Mouse (Mus musculus): ENCODE data around the gene Rftn1. TPM values are rescaled to one million over a fixed set of nuclear protein-coding genes. Genes with fewer than 3 reads are reported as not detected.
"Not testable (repeated sequence)": the region's sequence is repeated elsewhere in the genome, so short reads cannot be mapped to it uniquely, and the experiment has no call there.

Rftn1 gene
- total RNA-seq, 2 experiments from 2014 or later, result 0.19 to 4.3 TPM

- ATAC-seq (replicated peaks; ENCODE audit: low FRiP score, poor library complexity, severe bottlenecking), result no peak
These were observed 47.9 kb downstream of the Rftn1 start for GRCm38 (mm10) chr17:50142553-50142952.

- no peak for ATAC-seq (replicated peaks; ENCODE audit: low FRiP score, poor library complexity, severe bottlenecking)
These were observed 48.3 kb downstream of the Rftn1 start for GRCm38 (mm10) chr17:50142151-50142550.

- no peak for ATAC-seq (replicated peaks; ENCODE audit: low FRiP score, poor library complexity, severe bottlenecking)
These were observed 54.4 kb downstream of the Rftn1 start for GRCm38 (mm10) chr17:50136060-50136459.

- ATAC-seq (replicated peaks; ENCODE audit: low FRiP score, poor library complexity, severe bottlenecking), result no peak
These were observed 55.0 kb downstream of the Rftn1 start for GRCm38 (mm10) chr17:50135466-50135865.

DNA sequence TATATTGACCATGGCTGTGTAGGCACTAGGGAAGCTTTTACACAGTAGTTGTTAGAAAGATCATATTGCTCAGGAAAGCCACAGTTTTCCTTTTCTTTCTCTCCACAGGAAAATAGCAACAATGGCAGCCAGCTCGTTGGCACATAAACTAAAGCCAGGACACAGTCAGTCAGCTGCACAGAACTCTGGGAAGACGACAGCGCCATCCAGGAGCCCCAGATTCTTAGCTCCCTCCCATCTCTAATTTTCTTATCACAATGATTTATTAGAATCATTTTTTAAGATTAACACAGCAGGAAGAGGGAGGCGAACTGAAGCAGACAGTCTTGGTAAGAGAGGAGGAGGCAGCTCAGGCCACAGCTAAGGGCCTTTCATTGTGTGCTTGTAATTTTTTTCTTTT, 58.8 kb downstream of the Rftn1 start:
- ATAC-seq (replicated peaks; ENCODE audit: low FRiP score, poor library complexity, severe bottlenecking), result no peak

DNA sequence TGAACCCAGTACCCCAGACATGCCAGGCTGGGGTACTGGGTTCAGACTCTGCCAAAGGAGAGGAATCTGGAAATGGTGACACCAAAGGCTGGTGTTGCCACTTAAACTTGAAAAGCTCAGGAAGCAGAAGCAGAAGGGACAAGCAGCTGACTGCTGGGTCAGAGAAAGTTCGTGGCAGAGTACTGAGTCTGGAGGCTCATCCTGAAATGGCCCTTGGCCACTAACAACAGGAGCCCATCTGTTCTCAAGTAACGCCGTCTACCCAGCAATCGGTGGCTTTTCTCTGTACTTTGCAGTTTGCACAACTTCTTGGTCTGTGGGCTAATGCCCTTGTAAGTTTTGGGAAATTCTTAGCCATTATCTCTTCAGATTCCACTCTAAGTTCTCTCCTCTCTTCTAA, 60.1 kb downstream of the Rftn1 start:
- ATAC-seq (replicated peaks; ENCODE audit: low FRiP score, poor library complexity, severe bottlenecking), result no peak

GRCm38 (mm10) chr17:50128392-50128791, 62.1 kb downstream of the Rftn1 start:
- no peak for ATAC-seq (replicated peaks; ENCODE audit: low FRiP score, poor library complexity, severe bottlenecking)

GRCm38 (mm10) chr17:50127045-50127813, 63.2 kb downstream of the Rftn1 start:
- ATAC-seq (replicated peaks; ENCODE audit: low FRiP score, poor library complexity, severe bottlenecking), result no peak

DNA sequence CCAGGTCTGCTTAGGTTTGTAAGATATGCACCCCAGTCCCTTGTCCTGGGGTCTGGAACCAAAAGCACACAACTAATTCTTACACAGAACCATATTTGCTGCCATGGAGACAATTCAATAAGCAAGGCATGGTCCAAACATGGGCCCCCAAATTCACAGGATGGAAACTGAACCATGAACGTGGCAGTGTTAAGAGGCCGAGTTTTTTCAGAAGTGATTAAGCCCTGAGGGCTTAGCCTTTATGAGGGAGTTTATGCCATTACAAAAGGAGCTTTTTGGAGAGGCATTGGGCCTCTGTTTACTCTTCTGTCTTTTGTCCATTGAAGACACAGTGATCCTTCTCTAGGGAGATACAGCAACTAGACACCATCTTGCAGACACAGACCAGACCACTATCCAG, 63.9 kb downstream of the Rftn1 start:
- ATAC-seq (replicated peaks; ENCODE audit: low FRiP score, poor library complexity, severe bottlenecking), result no peak

GRCm38 (mm10) chr17:50125900-50126299, 64.6 kb downstream of the Rftn1 start:
- ATAC-seq (replicated peaks; ENCODE audit: low FRiP score, poor library complexity, severe bottlenecking), result no peak

- no peak for ATAC-seq (replicated peaks; ENCODE audit: low FRiP score, poor library complexity, severe bottlenecking)
These were observed 65.2 kb downstream of the Rftn1 start for GRCm38 (mm10) chr17:50125245-50125798.

DNA sequence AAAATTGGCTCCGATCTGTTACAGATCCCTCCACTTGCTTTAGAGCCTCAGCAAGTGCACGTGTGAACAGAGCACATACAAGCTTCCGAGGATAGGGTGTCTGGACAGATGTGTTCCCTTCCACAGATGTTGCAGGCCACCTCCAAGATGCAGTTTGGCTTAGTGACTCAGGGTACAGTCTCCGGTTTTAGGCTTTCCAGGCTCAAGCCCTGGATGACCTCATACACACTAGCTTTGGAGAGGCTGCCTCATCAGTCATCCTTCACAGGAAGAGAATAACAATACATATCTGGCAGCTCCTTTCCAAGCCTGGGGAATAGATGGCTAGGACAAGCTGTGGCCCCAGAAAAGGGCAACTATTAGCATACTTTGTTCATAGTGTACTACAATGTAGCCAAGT, 65.8 kb downstream of the Rftn1 start:
- no peak for ATAC-seq (replicated peaks; ENCODE audit: low FRiP score, poor library complexity, severe bottlenecking)

- no peak for ATAC-seq (replicated peaks; ENCODE audit: low FRiP score, poor library complexity, severe bottlenecking)
These were observed 67.9 kb downstream of the Rftn1 start for GRCm38 (mm10) chr17:50122555-50122954.

GRCm38 (mm10) chr17:50120098-50120497, 70.4 kb downstream of the Rftn1 start:
- no peak for ATAC-seq (replicated peaks; ENCODE audit: low FRiP score, poor library complexity, severe bottlenecking)

- ATAC-seq (replicated peaks; ENCODE audit: low FRiP score, poor library complexity, severe bottlenecking), result peak; percentile 34
These were observed 73.0 kb downstream of the Rftn1 start for GRCm38 (mm10) chr17:50117461-50117860.

DNA sequence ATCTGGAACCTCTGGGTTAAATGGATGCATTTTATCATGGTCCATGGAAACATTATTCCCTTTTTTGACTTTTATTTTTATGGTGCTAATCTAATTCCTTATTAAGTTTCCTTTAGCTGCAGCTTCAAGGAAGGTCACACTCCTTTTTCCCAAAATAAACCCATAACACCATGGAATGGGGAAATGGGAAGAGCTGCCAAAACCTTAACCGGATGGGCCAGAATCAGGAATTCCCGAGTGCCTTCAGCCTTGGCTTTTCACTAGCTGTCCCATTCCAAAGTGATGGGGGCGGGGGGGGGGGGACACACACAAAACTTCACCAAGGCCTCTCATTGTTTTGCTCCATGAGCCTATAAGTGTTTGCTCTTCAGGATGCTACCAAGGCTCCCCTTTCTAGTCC, 73.5 kb downstream of the Rftn1 start:
- ATAC-seq (replicated peaks; ENCODE audit: low FRiP score, poor library complexity, severe bottlenecking), result no peak

DNA sequence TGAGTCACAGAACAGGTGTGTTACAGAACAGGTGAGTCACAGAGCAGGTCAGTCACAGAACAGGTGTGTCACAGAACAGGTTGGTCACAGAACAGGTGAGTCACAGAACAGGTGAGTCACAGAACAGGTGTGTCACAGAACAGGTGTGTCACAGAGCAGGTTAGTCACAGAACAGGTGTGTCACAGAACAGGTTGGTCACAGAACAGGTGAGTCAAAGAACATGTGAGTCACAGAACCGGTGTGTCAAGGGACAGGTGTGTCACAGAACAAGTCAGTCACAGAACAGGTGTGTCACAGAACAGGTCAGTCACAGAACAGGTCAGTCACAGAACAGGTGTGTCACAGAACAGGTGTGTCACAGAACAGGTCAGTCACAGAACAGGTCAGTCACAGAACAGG, 74.1 kb downstream of the Rftn1 start:
- ATAC-seq (replicated peaks; ENCODE audit: low FRiP score, poor library complexity, severe bottlenecking), result not testable (repeated sequence)

- ATAC-seq (replicated peaks; ENCODE audit: low FRiP score, poor library complexity, severe bottlenecking), result 0 out of 2 replicates have a peak, but pooled peaks have one; percentile 21
These were observed 74.8 kb downstream of the Rftn1 start for GRCm38 (mm10) chr17:50115716-50116115.

DNA sequence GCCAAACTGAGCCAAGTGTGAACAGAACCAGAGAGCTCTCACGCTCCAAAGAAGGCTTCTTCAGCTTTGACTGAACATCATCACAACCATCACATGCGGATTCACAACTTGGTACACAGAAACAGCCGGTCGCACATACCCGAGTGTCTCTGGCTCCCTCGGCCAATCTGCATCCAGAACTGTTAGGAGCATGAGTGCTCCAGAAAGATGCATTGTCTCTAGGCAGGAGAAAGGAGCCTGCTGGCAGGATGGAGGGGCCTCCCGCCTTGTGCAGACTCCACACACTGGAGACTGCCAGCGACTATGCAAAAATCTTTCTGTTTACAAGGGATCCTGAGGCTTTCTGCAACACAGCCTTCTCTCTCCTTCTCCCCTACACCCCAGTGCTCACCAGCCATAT, 75.8 kb downstream of the Rftn1 start:
- no peak for ATAC-seq (replicated peaks; ENCODE audit: low FRiP score, poor library complexity, severe bottlenecking)

- no peak for ATAC-seq (replicated peaks; ENCODE audit: low FRiP score, poor library complexity, severe bottlenecking)
These were observed 79.6 kb downstream of the Rftn1 start for GRCm38 (mm10) chr17:50110650-50111415.

DNA sequence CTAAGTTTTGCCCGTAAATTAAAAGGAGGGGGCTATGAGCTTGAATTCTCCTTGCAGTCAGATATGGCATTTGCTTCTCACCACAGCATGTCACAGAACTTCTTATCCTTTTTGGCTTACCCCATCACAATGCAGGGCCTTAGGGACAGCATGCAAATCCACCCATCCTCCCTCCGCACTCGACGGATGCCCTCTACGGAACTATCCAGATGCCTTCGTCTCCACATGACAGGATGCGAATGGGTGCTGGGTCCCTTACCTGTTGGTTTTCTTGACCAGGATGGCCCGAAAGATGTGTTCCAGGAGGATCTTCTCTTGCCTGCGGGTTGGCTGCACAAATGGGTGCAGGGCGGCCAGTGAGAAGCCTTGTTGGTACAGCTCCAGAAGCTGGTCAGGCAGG, 83.7 kb downstream of the Rftn1 start:
- no peak for ATAC-seq (replicated peaks; ENCODE audit: low FRiP score, poor library complexity, severe bottlenecking)
